Mouse (Mus musculus): ENCODE results near the gene Lypd3.

Lypd3 gene

DNA sequence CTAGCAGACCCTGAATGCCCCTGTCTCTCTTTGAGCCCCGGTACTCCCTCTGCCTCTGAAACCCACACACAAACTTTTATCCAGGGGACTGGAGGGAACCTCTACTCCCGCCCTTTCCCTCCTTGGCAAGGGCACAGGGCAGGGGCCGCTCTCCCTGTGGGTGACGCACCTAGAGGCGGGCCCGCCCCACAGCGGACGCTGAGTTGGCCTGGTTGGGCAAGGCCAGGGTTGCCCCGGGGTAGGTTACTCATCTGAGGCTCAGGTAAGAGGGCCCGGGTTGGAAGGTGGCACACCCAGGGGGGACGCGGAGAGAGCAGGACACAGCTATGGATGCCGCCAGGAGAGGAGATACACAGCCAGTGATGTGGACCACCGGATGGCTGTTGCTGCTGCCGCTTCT, at the start of gene Lypd3:
TSS of gene Lypd3 (plus strand) at position 287 of the 400 bp plus-strand sequence.
- DNase-seq (ENCODE audit: low spot score in 2 of 2): no peak

DNA sequence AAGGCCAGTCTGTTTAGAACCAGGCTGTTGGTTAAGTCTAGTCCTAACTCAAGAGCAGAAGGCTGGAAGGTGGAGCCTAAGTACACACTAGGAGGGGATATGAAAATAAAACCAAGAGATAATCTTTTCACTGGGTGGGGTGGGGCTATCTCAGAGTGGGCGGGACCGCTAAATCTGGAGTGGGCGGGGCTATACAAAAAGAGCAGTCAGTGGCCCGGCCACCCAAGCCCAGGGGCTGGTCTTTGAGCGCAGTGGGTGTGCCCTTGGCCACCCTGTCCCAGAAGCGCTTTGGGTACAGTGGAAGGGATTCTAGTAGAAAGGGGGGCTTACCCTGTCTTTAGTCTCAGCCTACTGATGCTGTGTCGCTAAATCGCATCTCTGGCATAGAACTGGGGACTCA, 49.5 kb upstream of the Lypd3 start:
- no peak for DNase-seq (ENCODE audit: low spot score in 2 of 2)

DNA sequence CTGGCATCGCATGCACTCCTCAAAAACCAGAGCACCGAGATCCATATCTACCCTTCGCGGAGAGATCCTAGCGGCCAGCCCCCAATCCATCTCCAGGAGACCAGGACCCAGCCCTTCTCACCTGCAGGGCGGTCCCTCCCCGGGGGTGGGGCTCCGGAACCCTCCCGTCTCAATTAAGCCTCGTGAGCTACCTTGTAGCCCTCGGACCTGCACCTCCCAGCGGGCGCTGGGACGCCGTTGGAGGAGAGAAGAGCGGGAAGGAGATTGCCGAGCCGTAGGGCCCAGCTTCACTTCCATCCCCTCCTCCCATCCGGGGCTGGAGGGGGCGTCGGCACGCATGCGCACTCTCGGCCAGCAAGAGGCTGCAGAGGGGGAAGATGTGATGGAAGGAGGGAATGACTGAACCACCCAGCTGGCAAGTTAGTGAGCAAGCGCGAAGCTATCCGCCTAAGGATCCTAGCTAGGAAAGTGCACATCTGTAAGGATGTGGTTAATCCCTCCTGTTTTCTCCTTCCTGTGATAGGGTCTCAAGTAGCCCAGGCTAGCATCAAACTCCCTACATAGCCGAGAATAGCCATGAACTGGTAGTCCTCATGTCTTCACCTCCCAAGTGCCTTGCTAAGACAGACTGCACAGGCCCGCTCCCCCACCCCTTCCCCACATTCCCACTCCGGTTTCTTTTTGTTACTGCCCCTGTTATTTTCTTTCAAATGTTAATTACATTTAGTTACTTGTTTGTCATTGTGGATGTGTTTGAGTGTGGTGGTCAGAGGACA, 48.8 kb upstream of the Lypd3 start, which contains the start of the genes Ethe1 and Zfp575:
TSS of gene Ethe1 (plus strand) at position 214 of the 776 bp plus-strand sequence.
TSS of gene Zfp575 (minus strand) at position 312 of the 776 bp plus-strand sequence.
- DNase-seq (ENCODE audit: low spot score in 2 of 2): peak; percentile 82 to 83

DNA sequence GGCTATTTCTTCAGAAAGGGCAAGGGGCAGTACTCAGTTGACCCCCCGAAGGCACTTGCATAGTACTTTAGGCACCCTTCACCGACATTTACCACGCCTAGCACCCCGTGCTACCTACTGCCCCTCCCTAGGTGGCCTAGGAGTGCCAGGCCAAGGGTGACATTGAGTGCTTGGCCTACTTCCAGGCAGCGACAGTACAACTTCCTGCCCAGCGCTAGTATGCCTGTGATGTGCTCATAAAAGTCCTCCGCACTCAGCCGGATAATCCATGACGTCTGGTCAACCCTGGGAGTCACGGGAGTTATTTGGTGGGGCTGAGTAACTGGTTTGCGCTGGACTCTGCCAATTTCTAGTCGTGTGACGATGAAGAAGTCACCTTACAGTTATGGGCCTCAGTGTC, 48.0 kb upstream of the Lypd3 start:
- DNase-seq (ENCODE audit: low spot score in 2 of 2): no peak

DNA sequence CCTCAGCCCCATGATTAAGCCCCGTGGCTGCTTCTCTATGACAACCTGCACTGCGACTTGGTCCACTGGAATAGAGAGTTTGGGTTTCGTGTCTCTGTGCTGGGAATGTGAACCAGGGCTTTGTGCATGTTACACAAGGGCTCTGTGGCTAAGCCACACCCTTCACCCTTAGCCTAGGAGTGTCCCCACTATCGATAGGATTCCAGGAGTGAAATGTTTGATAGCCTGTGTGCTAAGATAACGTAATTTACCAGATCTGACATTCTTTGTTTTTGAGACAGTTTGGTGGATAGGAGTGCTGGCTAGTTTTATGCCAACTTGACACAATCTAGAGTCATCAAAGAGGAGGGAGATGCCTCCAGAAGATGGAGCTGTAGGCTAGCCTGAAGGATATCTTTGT, 44.6 kb upstream of the Lypd3 start:
- DNase-seq (ENCODE audit: low spot score in 2 of 2): no peak

DNA sequence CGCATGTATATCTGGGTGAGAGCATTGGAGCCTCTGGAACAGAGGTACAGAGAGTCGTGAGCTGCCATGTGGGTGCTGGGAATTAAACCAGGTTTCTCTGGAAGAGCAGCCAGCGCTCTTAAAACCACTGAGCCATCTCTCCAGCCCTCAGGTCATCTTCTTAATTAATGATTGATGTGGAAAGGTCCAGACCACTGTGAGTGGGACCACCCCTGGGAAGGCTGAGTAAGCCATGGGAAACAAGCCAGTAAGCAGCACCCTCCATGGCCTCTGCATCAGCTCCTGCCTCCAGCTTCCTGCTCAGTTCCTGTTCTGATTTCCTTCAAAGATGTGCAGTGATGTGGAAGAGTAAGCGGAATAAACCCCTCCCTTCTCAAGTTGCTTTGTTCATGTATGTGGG, 44.2 kb upstream of the Lypd3 start:
- DNase-seq (ENCODE audit: low spot score in 2 of 2): no peak

DNA sequence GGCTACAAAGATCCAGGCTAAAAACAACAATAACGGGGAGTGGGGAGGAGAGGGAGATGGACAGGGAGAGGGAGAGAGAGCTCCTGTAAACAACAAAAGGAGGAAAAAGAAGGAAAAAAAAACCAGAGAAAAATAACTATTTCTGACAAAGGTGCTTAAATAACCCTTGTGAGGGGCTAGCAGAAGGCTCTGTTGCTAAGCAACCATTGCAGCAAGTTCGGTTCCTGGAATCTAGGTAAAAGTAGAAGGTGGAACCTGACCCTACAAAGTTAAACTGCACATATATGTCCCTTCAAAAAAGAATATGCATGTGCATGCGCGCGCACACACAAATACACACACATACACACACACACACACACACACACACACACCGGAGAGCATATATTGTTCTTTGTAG, 43.6 kb upstream of the Lypd3 start:
- DNase-seq (ENCODE audit: low spot score in 2 of 2): no peak

DNA sequence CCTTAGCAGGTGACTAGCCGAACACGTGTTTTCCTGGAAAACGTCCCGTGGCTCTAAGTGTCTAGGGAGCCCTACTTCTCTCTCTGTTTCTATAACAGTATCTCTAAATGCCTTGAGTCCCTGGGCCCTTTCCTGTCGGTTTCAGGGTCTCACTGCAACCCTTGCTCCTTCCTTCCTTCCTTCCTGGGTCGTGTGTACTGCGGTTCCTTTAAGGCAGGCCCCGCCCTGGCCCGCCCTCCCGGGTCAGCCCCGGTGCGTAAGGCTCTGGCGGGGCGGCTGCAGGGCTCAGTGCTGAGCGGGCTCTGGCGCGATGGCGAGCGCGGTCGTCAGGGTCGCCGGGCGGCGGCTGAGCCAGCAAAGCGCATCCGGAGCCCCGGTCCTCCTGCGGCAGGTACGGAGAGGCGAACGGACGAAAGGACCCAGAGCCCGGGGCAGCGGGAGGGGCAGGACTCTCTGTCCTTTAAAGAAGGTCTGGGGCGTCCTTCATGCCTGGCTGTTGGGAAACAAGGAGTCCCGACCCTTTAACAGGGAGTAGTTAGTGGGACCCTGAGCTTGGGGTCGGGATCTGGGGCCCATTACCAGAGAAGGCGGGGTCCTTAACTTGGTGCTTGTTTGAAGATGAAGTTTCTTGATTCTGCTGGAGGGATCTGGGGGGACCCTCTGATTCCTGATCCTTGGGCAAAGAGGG, 42.6 kb upstream of the Lypd3 start:
- DNase-seq (ENCODE audit: low spot score in 2 of 2): peak in 1 of 2 experiments; percentile 62

DNA sequence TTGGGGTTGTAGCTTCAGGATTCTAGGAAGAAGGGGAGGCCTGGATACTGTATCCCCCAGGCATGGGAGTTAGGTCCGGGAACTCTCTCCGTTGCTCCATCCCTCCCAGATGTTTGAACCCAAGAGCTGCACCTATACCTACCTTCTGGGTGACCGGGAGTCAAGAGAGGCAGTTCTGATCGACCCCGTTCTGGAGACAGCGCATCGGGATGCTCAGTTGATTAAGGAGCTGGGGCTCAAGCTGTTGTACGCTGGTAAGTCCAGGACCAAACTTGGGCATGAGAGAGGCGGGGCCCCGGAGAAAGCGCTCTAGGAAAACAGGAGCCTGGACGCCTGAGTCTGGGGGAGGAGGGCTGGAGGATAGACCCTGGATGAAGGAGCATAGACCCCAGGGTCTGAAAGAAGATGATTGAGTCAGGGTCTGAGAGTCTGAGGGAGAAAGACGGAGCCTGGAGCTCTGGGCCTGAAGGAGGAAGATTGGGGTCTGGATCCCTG, 42.0 kb upstream of the Lypd3 start:
- no peak for DNase-seq (ENCODE audit: low spot score in 2 of 2)

DNA sequence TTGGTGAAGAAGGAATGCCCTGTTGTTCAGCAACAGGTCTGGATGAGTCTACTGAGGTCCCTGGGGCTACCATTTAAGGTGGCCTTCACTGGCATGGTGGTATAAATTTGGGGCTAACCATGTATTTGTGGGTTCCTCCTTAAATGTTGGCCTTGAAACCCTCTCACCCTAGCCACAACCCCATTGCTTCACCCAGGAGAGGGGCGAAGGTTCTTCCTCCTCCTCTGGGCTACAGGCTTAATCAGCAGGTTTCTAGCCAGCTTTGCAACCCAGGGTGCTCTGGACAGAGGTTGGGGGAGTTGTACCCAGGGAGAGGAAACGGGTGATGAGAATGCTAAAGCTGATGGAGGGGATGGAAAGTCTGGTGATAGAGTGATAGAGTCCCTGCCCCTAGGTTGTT, 40.9 kb upstream of the Lypd3 start:
- DNase-seq (ENCODE audit: low spot score in 2 of 2): no peak

DNA sequence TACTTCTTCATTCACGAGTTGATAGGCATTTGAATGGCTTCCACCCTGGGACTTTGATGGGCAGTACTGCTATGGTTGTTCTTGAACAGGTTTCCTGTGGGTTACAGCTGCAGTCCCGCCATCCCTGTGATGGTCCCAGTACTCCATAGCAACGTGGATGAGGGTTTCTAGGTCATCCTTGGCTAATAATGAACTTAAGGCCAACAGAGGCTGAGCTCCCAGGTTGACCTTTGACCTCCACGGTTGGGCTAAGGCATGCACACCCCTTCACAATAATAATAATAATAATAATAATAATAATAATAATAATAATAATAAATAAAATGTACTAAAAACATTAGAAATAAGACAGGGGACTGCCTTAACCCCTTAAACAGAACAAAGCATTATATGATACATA, 38.2 kb upstream of the Lypd3 start:
- no peak for DNase-seq (ENCODE audit: low spot score in 2 of 2)

DNA sequence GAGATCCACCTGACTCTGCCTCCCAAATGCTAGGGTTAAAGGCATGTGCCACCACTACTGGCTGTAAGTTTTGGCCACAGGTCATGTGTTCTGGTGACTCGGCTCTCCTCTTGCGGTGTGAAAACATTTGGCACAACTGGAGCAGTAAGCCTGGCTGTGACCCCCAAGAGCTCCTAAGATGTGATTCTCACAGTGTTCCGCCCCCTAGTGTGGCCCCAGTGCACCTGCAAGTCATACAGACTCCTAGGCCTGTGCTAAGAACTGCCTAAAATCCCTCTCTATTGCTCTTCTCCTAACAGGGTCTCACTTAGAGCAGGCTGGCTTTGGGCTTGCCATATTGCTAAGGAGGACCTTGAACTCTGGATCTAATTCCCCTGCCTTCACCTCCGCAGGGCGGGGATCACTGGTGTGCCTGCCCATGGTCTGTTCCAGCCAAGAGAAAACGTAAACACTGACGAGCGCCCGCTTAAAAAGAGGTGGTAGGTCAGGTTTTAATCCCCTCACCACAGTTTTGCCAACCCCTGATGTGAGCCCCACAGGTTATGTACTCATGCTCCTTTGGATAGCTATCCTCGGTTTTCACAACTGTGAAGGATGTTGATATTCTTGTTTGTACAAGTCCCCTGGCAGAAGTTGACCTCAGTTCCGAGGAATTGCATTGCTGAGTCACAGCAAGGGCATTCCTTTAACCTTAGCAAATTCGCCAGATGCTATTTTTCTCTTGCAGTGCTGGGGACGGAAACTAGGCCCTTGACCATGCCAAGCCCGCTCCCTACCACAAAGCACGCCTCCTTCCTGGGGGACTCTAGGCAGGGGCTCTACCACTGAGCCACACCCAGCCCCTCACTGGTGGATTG, 36.9 kb upstream of the Lypd3 start:
- no peak for DNase-seq (ENCODE audit: low spot score in 2 of 2)

DNA sequence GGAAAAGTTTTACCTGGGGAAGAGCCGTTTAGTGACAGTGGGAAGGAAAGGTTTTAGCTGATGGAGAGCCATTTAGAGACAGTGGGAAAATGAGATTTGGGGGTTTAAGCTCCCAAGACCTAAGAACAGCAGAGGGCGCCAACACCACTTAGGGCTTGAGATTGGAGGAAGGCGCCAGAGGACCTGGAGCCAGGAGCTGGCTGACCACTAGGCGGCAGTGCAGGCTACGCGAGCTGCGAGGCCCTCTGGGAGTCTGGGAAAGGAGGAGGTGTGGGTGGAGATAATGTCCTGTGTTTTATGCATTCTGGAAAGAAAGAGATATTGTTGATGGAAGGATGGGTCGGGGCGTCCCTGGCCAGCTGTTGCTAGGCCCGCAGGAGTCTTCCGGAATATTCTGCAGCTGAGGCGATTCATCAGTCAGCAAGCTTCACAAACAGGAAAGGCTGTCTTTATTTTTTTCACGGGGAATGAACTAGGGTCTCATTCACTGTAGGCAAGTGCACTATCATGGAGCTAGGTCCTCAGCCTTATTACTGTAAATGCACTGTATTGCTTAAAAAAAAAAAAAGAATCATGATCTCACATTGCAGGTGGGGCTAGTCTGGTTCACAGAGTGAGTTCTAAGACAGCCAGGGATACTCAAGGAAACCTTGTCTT, 35.3 kb upstream of the Lypd3 start:
- DNase-seq (ENCODE audit: low spot score in 2 of 2): peak; percentile 85 to 94

DNA sequence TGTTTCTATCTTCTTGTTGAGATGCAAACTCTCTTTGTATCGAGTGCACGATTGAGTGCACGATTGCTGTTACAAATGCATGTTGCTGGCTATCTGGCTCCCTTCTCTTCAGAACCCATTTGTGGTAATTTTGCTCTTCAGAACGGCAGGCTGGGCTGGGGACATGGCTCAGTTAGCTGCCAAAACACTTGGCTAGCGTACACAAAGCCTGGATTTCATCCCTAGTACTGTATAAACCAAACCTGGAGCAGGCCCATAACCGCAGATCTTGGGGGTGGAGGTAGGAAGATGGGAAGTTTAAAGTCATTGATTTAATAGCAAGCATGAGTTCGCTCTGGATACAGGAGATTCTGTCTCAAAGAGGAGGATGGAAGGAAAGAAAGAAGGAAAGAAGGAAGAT, 30.8 kb upstream of the Lypd3 start:
- DNase-seq (ENCODE audit: low spot score in 2 of 2): no peak

DNA sequence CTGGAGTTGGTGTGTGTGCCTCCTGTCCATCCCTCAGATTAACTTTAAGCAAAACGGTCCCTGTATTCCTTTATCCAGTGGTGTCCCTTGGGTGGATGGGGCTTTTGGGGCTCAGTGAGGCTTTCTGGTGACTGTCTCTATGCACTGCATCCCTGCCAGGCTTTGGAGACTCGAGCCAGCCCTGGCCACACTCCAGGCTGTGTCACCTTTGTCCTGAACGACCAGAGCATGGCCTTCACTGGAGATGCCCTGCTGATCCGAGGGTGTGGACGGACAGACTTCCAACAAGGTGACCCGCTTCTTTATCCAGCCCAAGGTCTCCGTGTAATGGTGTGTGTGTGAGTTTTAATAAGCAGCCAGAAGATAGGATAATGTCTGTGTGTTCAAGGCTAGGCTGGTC, 30.3 kb upstream of the Lypd3 start:
- DNase-seq (ENCODE audit: low spot score in 2 of 2): no peak

DNA sequence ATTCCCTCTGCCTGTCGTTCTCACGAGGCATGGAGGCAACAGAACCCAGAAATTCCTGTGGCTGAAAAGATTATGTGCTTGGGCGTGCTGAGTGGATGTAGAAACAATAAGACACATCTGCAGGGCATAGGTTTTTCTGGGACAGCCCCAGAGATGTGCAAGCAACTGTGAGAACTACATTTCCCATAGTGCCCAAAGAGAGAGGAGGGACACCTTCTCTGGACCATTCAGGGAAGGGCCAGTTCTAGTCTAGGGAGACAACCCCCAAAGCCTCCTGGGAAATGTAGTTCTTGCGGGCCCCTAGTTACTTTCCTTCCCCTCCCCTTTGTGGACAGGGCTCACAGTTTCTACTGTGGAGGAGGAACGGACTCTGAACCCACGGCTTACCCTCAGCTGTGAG, 28.3 kb upstream of the Lypd3 start:
- DNase-seq (ENCODE audit: low spot score in 2 of 2): no peak

DNA sequence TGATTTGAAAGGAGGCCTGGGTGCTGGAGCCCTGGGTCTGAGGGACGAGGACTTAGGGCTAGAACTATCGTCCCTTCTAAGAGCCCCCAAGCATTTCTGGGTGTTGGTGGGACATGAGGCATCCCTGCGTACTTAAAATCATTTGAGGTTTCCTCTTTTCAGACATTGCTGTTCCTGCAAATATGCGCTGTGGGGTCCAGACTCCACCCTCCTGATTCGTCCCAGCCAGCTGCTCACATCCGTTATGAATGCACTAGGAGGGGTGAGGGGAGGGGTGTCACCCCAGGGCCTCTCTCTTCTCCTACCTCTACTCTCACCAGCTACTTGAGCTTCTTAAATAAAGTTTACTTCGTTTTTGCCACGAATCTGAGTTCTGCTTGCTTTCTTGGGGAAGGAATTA, 27.8 kb upstream of the Lypd3 start:
- no peak for DNase-seq (ENCODE audit: low spot score in 2 of 2)

DNA sequence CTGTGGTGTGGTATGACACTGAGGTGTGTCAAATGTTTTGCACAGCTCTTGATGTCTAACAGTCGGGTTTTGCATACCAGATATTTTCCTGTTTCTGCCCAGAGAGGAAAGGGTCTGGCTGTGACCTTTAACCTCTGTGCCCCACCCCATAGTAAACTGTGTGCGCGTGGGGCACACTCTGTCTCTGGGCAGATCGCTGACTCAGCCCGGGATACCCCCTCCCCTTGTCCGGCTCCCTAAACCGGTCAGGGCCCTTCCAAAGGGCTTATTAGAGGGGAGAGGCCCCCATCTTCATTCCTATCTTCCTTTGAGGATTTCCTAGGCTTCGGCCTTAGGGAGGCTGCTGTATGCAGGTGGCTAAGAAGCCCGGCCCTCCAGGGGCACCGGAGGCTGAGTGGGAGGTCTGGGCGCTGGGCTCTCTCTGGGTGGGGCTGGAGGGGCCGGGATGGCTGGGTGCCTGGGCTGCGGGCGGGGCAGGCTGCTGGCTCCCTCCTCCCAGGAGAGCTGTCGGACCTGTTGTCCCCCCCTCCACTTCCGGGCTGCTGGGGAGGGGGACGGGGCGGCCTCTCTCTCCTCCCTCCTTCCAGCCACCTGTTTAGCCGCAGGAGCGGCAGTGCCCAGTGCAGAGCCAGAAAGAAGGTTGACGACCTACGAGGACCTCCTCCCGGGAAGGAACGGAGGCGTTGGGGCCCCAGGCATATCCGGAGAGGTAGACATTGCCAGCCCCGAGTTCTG, 26.0 kb upstream of the Lypd3 start, which contains the start of gene Phldb3:
TSS of gene Phldb3 (plus strand) at position 620 of the 735 bp plus-strand sequence.
- DNase-seq (ENCODE audit: low spot score in 2 of 2): no peak

DNA sequence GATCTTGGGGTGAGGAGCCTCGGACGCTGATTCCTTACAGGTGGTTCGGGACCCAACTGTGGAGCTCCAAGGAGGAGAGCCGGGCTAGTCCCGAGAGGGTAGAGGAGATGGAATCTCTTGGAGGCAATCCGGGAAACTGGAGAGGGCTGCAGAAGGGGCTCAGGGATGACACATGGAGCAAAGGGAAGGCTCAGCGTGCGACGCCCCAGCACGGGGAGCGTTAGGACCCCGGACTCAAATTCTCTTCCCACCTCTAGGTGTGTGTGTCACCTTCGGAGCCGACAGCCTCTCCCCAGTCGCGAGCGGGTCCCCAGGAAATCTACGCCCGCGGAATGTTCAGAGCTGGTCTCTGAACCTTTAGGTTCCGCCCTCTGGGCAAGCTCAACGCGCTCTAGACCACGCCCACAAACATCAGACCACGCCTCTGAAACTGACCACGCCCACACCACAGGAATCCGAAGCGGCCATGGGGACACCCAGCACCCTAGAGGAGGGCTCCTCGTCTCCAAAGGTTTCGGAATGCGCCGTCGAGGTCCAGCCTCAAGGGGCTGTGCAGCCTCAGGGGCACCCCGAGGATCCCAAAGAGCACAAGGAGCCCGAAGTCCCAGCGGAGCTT, 25.4 kb upstream of the Lypd3 start:
- DNase-seq (ENCODE audit: low spot score in 2 of 2): peak in 1 of 2 experiments; percentile 63

DNA sequence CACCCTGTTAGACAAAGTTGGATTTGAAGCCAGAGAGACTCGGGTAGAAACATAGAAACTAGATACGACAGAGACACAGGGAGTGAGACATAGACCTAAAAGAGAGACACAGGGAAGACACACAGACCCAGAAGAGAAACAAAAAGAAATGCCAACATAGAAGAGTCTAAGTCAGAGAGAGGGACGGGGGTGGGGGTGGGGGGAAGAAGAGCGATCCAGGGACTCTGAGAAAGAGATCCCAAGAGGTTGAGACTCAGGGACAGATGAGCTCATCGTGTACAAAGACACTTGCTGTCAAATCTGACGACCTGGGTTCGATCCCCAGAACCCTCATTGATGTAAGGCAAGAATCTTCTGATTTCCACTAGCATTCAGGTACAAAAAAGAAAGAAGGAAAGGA, 24.6 kb upstream of the Lypd3 start:
- DNase-seq (ENCODE audit: low spot score in 2 of 2): no peak

Measured in frontal cortex, postnatal 10 days (tissue).